ENCODE assay signal across 16 mouse cellular contexts in genomic region chr7:34339164-34339489, GRCm38 (mm10). TPM values are rescaled to one million over a fixed set of nuclear protein-coding genes. Genes with fewer than 3 reads are reported as not detected.
DNase-seq lines count a peak whose midpoint lies in the region; ATAC-seq and TF ChIP-seq lines count a peak whose summit lies in the region.
"Had no signal": no experiment of that assay in that cellular context is flagged by ENCODE, and none has a peak within 500 bp of the region (broad histone marks: within the 10 kb centered on the region; RNA-seq: fewer than 3 reads in every experiment).

No protein-coding gene starts in this region.

- peaks cover 45% of the 10 kb centered on the region for H3K36me3 ChIP-seq in heart, embryonic 14.5 days (ENCODE audit: control insufficient read depth, insufficient read depth, low read length)
- peaks cover 37% of the 10 kb centered on the region for H3K36me3 ChIP-seq in intestine, postnatal 0 days (ENCODE audit: control insufficient read depth, insufficient read depth)
- H3K36me3 ChIP-seq in forebrain, embryonic 13.5 days (ENCODE audit: poor library complexity, severe bottlenecking), result peaks cover 48% of the 10 kb centered on the region

- H3K4me3 ChIP-seq in heart, embryonic 14.5 days (ENCODE audit: control insufficient read depth in 1 of 2, insufficient read depth in 1 of 2, low read depth in 1 of 2, low read length in 2 of 2), result no peak overlapping the region
- H3K4me3 ChIP-seq in intestine, postnatal 0 days (ENCODE audit: low read depth, low read length), result no peak overlapping the region
- H3K4me3 ChIP-seq in forebrain, embryonic 13.5 days, result no peak overlapping the region
- H3K4me3 ChIP-seq: hindbrain, embryonic 15.5 days; stomach, embryonic 15.5 days had no signal

- H3K4me2 ChIP-seq in heart, embryonic 14.5 days (ENCODE audit: low read length), result no peak overlapping the region
- no peak overlapping the region for H3K4me2 ChIP-seq in intestine, postnatal 0 days (replicated peaks; ENCODE audit: low read depth)
- no peak overlapping the region for H3K4me2 ChIP-seq in forebrain, embryonic 13.5 days
- H3K4me2 ChIP-seq: hindbrain, embryonic 15.5 days; stomach, embryonic 15.5 days had no signal

- intact Hi-C loops in heart, postnatal 25 days (cut with DNase I), result no loop called here

- DNase-seq in heart, postnatal 25 days (ENCODE audit: low spot score), result no peak
- peak; percentile 83 for DNase-seq in 3T3-L1 (ENCODE audit: low read depth, low spot score)
- DNase-seq in Muller cell, postnatal 12 days (ENCODE audit: inconsistent ontology term), result peak; percentile 79
- peak; percentile 28 for DNase-seq in forelimb bud, embryonic 11.5 days (ENCODE audit: low read depth, low spot score)
- no peak for DNase-seq in urinary bladder, postnatal 36 days (ENCODE audit: low spot score in 2 of 2)
- DNase-seq: adrenal gland, postnatal 10 days; gastrocnemius, postnatal 36 days; lung, adult 2 months; right cerebral cortex, postnatal 4 days; thymus, postnatal 36 days had no signal

- no peak for TF ChIP-seq CTCF in intestine, postnatal 0 days (IDR thresholded peaks at IDR 0.05; ENCODE audit: low read depth)

- peak overlapping the region; percentile 80 to 85 for H3K27ac ChIP-seq in heart, embryonic 14.5 days (replicated peaks in 1 of 2; ENCODE audit: control insufficient read depth in 1 of 2, insufficient read depth in 1 of 2, low read depth in 2 of 2, low read length in 2 of 2)
- H3K27ac ChIP-seq in intestine, postnatal 0 days (ENCODE audit: low read depth, low read length), result no peak overlapping the region
- no peak overlapping the region for H3K27ac ChIP-seq in forebrain, embryonic 13.5 days
- H3K27ac ChIP-seq: hindbrain, embryonic 15.5 days; stomach, embryonic 15.5 days had no signal

- H3K4me1 ChIP-seq in heart, embryonic 14.5 days (ENCODE audit: control insufficient read depth in 2 of 2, insufficient read depth in 2 of 2, low read length in 2 of 2), result peaks cover 17 to 30% of the 10 kb centered on the region in 2 experiments
- no peaks in the 10 kb centered on the region for H3K4me1 ChIP-seq in intestine, postnatal 0 days (replicated peaks; ENCODE audit: control insufficient read depth, insufficient read depth, low read length)
- no peaks in the 10 kb centered on the region for H3K4me1 ChIP-seq in forebrain, embryonic 13.5 days
- H3K4me1 ChIP-seq: hindbrain, embryonic 15.5 days; stomach, embryonic 15.5 days had no signal

- WGBS in heart, embryonic 14.5 days, result 58% methylated on average over 5 of the region's 5 CpGs
- 81% methylated on average over 5 of the region's 5 CpGs for WGBS in intestine, postnatal 0 days
- WGBS in forebrain, embryonic 13.5 days, result 91% methylated on average over 5 of the region's 5 CpGs

- peaks cover 2% of the 10 kb centered on the region; the same call in 1 of the 2 replicates for H3K9me3 ChIP-seq in heart, embryonic 14.5 days (ENCODE audit: control insufficient read depth, low read length)
- no peaks in the 10 kb centered on the region for H3K9me3 ChIP-seq in intestine, postnatal 0 days (ENCODE audit: control insufficient read depth)
- no peaks in the 10 kb centered on the region; the same call in 1 of the 2 replicates for H3K9me3 ChIP-seq in forebrain, embryonic 13.5 days (replicated peaks)
- H3K9me3 ChIP-seq: hindbrain, embryonic 15.5 days; stomach, embryonic 15.5 days had no signal

- no peak overlapping the region for H3K9ac ChIP-seq in heart, embryonic 14.5 days (ENCODE audit: low read length)
- no peak overlapping the region for H3K9ac ChIP-seq in intestine, postnatal 0 days (ENCODE audit: low read depth, low read length)
- H3K9ac ChIP-seq in forebrain, embryonic 13.5 days, result no peak overlapping the region
- H3K9ac ChIP-seq: hindbrain, embryonic 15.5 days; stomach, embryonic 15.5 days had no signal

- H3K27me3 ChIP-seq in heart, embryonic 14.5 days (ENCODE audit: control insufficient read depth, insufficient read depth, low read length), result no peaks in the 10 kb centered on the region
- no peaks in the 10 kb centered on the region for H3K27me3 ChIP-seq in intestine, postnatal 0 days (replicated peaks; ENCODE audit: control insufficient read depth, insufficient read depth, low read length)
- no peaks in the 10 kb centered on the region for H3K27me3 ChIP-seq in forebrain, embryonic 13.5 days
- H3K27me3 ChIP-seq: hindbrain, embryonic 15.5 days; stomach, embryonic 15.5 days had no signal

- no peak for ATAC-seq in heart, embryonic 14.5 days (ENCODE audit: insufficient number of reproducible peaks, insufficient read depth, low FRiP score, low read depth)
- ATAC-seq in intestine, postnatal 0 days, result no peak
- ATAC-seq in forebrain, embryonic 13.5 days, result no peak
- ATAC-seq: forebrain, embryonic 14.5 days had no signal

RNA-seq across cellular contexts. Expression of gene 4931406P16Rik, which starts 25.8 kb away (rescaled TPM):
- 40.5 and 44.9 TPM in 2 replicates for polyA plus RNA-seq in heart, embryonic 14.5 days (2014; fragmentation: Nextera tagmentation; extraction: Ambion mirVana)
- 10 to 100 TPM; 45.3 to 52.9 TPM for total RNA-seq in heart, postnatal 25 days (2021)
- 18.6 and 21.2 TPM in 2 replicates for polyA plus RNA-seq in intestine, postnatal 0 days (2015; fragmentation: Nextera tagmentation; extraction: Ambion mirVana)
- 25.1 and 26.0 TPM in 2 replicates for polyA plus RNA-seq in forebrain, embryonic 13.5 days (2015; fragmentation: Nextera tagmentation; extraction: Ambion mirVana)

RNA-seq across cellular contexts. Expression of gene Lsm14a, which starts 54.0 kb away (rescaled TPM):
- polyA plus RNA-seq in heart, embryonic 14.5 days (2014; fragmentation: Nextera tagmentation; extraction: Ambion mirVana), result 32.4 and 40.0 TPM in 2 replicates
- 10 to 100 TPM; 78.9 to 81.3 TPM for total RNA-seq in heart, postnatal 25 days (2021)
- polyA plus RNA-seq in intestine, postnatal 0 days (2015; fragmentation: Nextera tagmentation; extraction: Ambion mirVana), result 46.7 and 47.1 TPM in 2 replicates
- 95.1 and 96.0 TPM in 2 replicates for polyA plus RNA-seq in forebrain, embryonic 13.5 days (2015; fragmentation: Nextera tagmentation; extraction: Ambion mirVana)

Comparison
In these comparisons a context has a peak if more than half of its experiments do, and no peak if none do; other contexts are left out.
1. H3K27ac ChIP-seq: peak in heart, embryonic 14.5 days (2 of 2); none in intestine, postnatal 0 days (single experiment) and forebrain, embryonic 13.5 days (single experiment).
2. DNase-seq: peak in 3T3-L1 (single experiment), Muller cell, postnatal 12 days (single experiment) and forelimb bud, embryonic 11.5 days (single experiment); none in heart, postnatal 25 days (single experiment) and urinary bladder, postnatal 36 days (0 of 2).